Mouse (Mus musculus) limb, embryonic 13.5 days (tissue): ENCODE measurements around the gene Tgds. TPM values are rescaled to one million over a fixed set of nuclear protein-coding genes. Genes with fewer than 3 reads are reported as not detected.

Experiments
- ATAC-seq: fragments of 200-750 bp; cut with Nextera tagmentation; 2 replicates; pipeline ENCODE4 v1.8.0; 2017; ENCODE audit warnings: low read depth, moderate number of reproducible peaks, moderate TSS enrichment; ENCODE audit not compliant: low FRiP score
- H3K27ac ChIP-seq: fragments of 300-500 bp; sonication (generic); 2 replicates; pipeline ENCODE4 v1.5.1; 2015; ENCODE audit warnings: inconsistent platforms, mild to moderate bottlenecking, moderate library complexity
- H3K27me3 ChIP-seq: fragments of 300-500 bp; sonication (generic); 2 replicates; pipeline ENCODE4 v1.6.1; 2015; ENCODE audit warnings: mild to moderate bottlenecking, inconsistent platforms
- H3K36me3 ChIP-seq: fragments of 300-500 bp; sonication (generic); 2 replicates; pipeline ENCODE4 v1.6.1; 2015; ENCODE audit warnings: inconsistent platforms, mild to moderate bottlenecking, moderate library complexity
- H3K4me1 ChIP-seq: fragments of 300-500 bp; sonication (generic); 2 replicates; pipeline ENCODE4 v1.6.1; 2015; ENCODE audit warnings: inconsistent platforms
- H3K4me2 ChIP-seq: fragments of 300-500 bp; sonication (generic); replicated peaks from 2 replicates; pipeline ENCODE4 v1.6.1; 2015; ENCODE audit warnings: inconsistent platforms, mild to moderate bottlenecking, moderate library complexity
- H3K4me3 ChIP-seq: fragments of 300-500 bp; sonication (generic); 2 replicates; pipeline ENCODE4 v1.5.1; 2015; ENCODE audit warnings: moderate library complexity, mild to moderate bottlenecking, inconsistent platforms
- H3K9ac ChIP-seq: fragments of 300-500 bp; sonication (generic); 2 replicates; pipeline ENCODE4 v1.6.1; 2015; ENCODE audit warnings: mild to moderate bottlenecking, inconsistent platforms
- H3K9me3 ChIP-seq: fragments of 300-500 bp; sonication (generic); 2 replicates; pipeline ENCODE4 v1.6.1; 2016; ENCODE audit warnings: inconsistent platforms
- WGBS: fragments of 180-500 bp; shearing (Covaris S2); methylation state at CpG from one replicate; pipeline ENCODE4 v1.1.7; 2015; 5-methylcytosine and 5-hydroxymethylcytosine counted together
- polyA plus RNA-seq: library from polyadenylated mRNA; unstranded; fragments of >200 nt; fragmentation: Nextera tagmentation; extraction: Ambion mirVana; gene quantifications from 2 replicates; pipeline ENCODE4 v1.2.1, GENCODE M21; 2015

The Tgds gene
- polyA plus RNA-seq, 1 experiment from 2014 or later = 38.8 TPM

DNA sequence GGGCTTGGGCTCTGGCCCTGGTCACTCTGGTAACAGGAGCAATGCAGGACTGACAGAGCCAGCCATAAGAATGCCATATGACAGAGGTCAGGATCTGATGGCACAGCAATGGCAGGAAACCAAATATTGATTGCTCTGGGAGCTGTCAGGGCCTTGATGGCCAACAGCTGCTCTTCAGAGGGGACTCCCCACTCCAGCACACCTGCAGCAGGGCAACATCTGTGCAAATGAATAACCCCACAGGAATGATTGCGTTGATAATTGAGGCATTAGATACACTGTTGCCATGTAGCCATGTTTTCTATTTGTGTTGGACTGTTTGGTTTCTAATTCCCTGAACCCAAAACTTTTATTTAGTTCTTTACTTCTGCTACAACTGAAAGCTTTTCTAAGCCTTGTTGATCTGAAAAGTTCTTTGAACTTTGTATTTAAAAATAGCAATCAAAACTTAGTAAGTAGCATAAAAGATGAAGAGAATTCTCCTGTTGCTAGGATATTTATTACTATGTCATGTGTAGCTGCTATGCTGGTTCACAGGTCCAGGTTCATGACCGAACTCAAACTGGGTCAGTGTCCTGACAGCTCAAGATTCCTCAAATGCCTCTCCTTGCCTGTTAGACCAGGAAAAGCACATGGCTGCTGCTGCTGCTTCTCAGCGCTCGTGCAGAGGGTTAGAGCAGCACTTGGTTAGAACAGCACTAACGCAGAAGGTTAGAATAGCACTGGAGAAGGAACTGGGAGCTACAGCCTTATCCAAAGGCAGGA, 46.1 kb downstream of the Tgds start:
- no peaks in the 10 kb centered on the region for H3K36me3 ChIP-seq
- 37% methylated on average over 5 of the region's 5 CpGs for WGBS
- no peak for ATAC-seq
- no peak overlapping the region for H3K27ac ChIP-seq
- H3K9ac ChIP-seq = no peak overlapping the region
- H3K27me3 ChIP-seq = peaks cover 9% of the 10 kb centered on the region; the same call in 1 of the 2 replicates
- no peak overlapping the region for H3K4me3 ChIP-seq
- no peaks in the 10 kb centered on the region for H3K9me3 ChIP-seq
- no peak overlapping the region for H3K4me2 ChIP-seq
- H3K4me1 ChIP-seq = 0 out of 2 replicates have a peak, but pooled peaks cover 3% of the 10 kb centered on the region

DNA sequence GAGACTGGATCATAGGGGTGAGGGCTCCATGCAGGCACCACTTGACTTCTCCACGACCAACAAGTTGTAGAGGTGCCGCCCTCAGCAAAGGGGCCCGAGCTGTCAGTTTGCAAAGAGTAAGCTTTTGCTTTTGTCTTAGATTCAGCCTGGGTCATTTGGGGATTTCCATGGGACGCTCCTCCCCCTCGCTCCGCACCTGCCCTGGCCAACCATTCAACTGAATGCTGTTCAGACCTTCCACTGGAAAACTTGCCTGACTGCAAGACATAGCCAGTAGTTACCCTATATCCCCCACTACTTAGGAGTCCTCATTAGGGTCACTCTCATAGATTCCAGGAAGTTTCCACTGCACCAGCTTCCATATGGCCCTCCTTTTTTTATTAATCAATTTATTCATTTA, 48.7 kb downstream of the Tgds start:
- Histone ChIP-seq H3K27ac (no peak overlapping the region), H3K9me3 (no peaks in the 10 kb centered on the region), H3K4me1 (0 out of 2 replicates have a peak, but pooled peaks cover 3% of the 10 kb centered on the region), H3K36me3 (no peaks in the 10 kb centered on the region), H3K4me2 (no peak overlapping the region), H3K4me3 (no peak overlapping the region), H3K27me3 (peaks cover 12% of the 10 kb centered on the region; the same call in 1 of the 2 replicates), H3K9ac (no peak overlapping the region)
- WGBS = 79% methylated on average over 6 of the region's 6 CpGs
- ATAC-seq = no peak

DNA sequence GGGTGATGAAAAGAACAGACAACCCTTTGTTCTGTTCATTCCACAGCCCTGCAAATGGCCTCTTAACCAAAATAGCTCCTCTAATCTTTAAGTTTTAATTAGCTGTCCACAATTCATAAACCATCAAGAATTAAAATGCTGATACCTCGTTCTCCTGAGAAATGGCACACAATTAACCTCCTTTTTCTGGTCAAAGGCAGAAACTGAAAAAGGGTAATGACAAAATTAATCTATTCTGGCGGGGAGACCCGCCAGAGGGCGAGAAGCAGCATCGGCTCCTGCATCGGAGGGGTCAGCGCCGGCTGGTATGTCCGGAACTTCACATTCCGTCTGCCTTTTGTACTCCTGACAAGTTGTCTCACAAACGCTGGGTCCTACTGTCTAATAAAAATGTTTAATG, 51.9 kb downstream of the Tgds start:
- WGBS = 32% methylated on average over 11 of the region's 11 CpGs
- H3K4me3 ChIP-seq = no peak overlapping the region

DNA sequence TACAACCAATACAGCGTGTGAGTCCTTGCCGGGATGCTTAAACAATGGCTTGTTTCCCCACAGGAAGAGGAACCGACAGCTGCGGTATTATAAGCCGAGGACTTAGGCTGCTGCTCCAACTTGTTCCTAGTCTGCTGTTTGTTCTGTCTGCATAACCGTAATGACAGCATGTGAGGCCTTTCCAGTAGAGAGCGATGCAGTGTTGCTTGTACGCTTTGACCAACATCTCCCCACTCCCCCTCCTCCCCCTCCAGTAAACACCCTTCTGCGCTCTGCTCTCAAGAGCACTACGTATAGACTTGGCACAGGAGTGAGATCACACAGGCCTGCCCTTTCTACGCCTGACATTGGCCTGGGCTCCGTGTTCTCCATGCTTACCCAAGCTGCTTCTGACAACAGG, 62.5 kb downstream of the Tgds start:
- H3K9ac ChIP-seq = no peak overlapping the region
- H3K27me3 ChIP-seq = no peaks in the 10 kb centered on the region
- H3K4me3 ChIP-seq = no peak overlapping the region
- H3K36me3 ChIP-seq = no peaks in the 10 kb centered on the region
- no peaks in the 10 kb centered on the region for H3K9me3 ChIP-seq
- no peak overlapping the region for H3K27ac ChIP-seq
- H3K4me2 ChIP-seq = no peak overlapping the region
- no peak for ATAC-seq
- 84% methylated on average over 12 of the region's 12 CpGs for WGBS
- no peaks in the 10 kb centered on the region for H3K4me1 ChIP-seq

More for the DNA sequence above, 51.9 kb downstream of the Tgds start:
- H3K9me3 ChIP-seq = no peaks in the 10 kb centered on the region
- no peak overlapping the region for H3K9ac ChIP-seq
- H3K4me1 ChIP-seq = no peaks in the 10 kb centered on the region
- ATAC-seq = no peak
- peak overlapping the region; percentile 9; the same call in 1 of the 2 replicates for H3K4me2 ChIP-seq
- H3K27ac ChIP-seq = no peak overlapping the region
- no peaks in the 10 kb centered on the region for H3K36me3 ChIP-seq
- 0 out of 2 replicates have a peak, but pooled peaks cover 3% of the 10 kb centered on the region for H3K27me3 ChIP-seq

DNA sequence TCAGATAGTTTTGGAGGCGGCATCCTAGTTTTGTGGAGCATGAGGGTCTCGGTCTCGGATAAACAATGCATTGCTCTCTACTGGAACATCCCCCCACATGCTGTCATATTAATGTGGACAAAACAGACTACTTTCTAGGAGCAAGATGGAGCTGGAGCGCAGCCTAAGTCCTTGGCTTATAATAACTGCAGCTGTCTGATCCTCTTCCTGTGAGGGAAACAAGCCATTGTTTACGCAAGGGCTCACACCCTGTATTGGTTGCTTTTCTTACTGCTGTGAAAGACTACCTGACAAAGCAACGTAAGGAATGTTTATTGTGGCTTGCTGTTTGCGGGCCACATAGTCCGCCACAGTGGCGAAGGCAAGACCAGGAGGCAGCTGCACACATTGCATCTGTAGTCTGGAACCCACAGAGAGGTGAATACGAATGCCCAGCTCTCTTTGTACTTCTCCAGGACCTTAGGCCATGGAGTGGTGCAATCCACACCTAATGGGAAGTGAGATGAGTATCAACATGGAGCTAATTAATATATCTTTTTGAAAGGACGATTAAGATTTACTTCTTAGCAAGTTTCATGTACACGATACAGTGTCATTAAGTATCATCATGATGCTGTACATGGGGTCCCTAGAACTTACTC, 63.0 kb downstream of the Tgds start:
- Histone ChIP-seq H3K27me3 (no peaks in the 10 kb centered on the region), H3K27ac (no peak overlapping the region), H3K9ac (no peak overlapping the region), H3K4me1 (no peaks in the 10 kb centered on the region), H3K36me3 (no peaks in the 10 kb centered on the region), H3K4me2 (no peak overlapping the region), H3K9me3 (no peaks in the 10 kb centered on the region), H3K4me3 (no peak overlapping the region)
- no peak for ATAC-seq
- WGBS = 80% methylated on average over 12 of the region's 12 CpGs

Other genes with a start within 250 kb of the Tgds start
- gene Dct, start 80.5 kb downstream of the Tgds start, polyA plus RNA-seq = 2.2 TPM in 2 replicates
- 69.3 and 71.8 TPM in 2 replicates for gene Gpr180, start 4.4 kb upstream of the Tgds start, polyA plus RNA-seq
- 0.11 and 0.19 TPM in 2 replicates for gene Sox21, start 104.3 kb upstream of the Tgds start, polyA plus RNA-seq
- not detected in 2 replicates for gene Gm9376, start 134.2 kb upstream of the Tgds start, polyA plus RNA-seq